Mouse (Mus musculus): ENCODE results near the gene Sez6. TPM values are rescaled to one million over a fixed set of nuclear protein-coding genes. Genes with fewer than 3 reads are reported as not detected.

Sez6 gene
- total and polyA plus RNA-seq, 2 experiments = not detected

- TF ChIP-seq POLR2A (IDR thresholded peaks at IDR 0.05; ENCODE audit: extremely low read depth, insufficient read depth, low read length) = no peak
- no peak for TF ChIP-seq CTCF (IDR thresholded peaks at IDR 0.05; ENCODE audit: low read depth, low read length)
- H3K79me2 ChIP-seq (ENCODE audit: control insufficient read depth, insufficient read depth, low read length) = peaks cover 15% of the 10 kb centered on the region; the same call in 1 of the 2 replicates
- peaks cover 8% of the 10 kb centered on the region; the same call in 1 of the 2 replicates for H3K36me3 ChIP-seq (ENCODE audit: control insufficient read depth, insufficient read depth, low read length)
- WGBS = 53% methylated on average over 2 of the region's 2 CpGs
- no peak overlapping the region for H3K4me3 ChIP-seq (ENCODE audit: insufficient read depth, low read depth, low read length)
- H3K27ac ChIP-seq (replicated peaks; ENCODE audit: insufficient read depth, low read depth, low read length) = peak overlapping the region; percentile 60
- no peaks in the 10 kb centered on the region for H3K27me3 ChIP-seq (ENCODE audit: control insufficient read depth, insufficient read depth, low read length)
- DNase-seq (ENCODE audit: extremely low read depth, low read depth, low spot score) = peak; percentile 43
- H3K9ac ChIP-seq (ENCODE audit: low read depth, low read length) = no peak overlapping the region
- peaks cover 23% of the 10 kb centered on the region for H3K4me1 ChIP-seq (ENCODE audit: control insufficient read depth, insufficient read depth, low read length)
Measured at GRCm38 (mm10) chr11:77894967-77895366, 35.6 kb upstream of the Sez6 start.

GRCm38 (mm10) chr11:77896011-77896410 is 34.6 kb upstream of the Sez6 start:
- DNase-seq (ENCODE audit: extremely low read depth, low read depth, low spot score) = no peak

GRCm38 (mm10) chr11:77896480-77896819 is 34.1 kb upstream of the Sez6 start:
- WGBS = 69% methylated on average over 6 of the region's 6 CpGs
- TF ChIP-seq CTCF (IDR thresholded peaks at IDR 0.05; ENCODE audit: low read depth, low read length) = no peak
- TF ChIP-seq POLR2A (IDR thresholded peaks at IDR 0.05; ENCODE audit: extremely low read depth, insufficient read depth, low read length) = no peak

More at GRCm38 (mm10) chr11:77896011-77896410, 34.6 kb upstream of the Sez6 start:
- WGBS = 88% methylated on average over 9 of the region's 9 CpGs
- Histone ChIP-seq H3K36me3 (ENCODE audit: control insufficient read depth, insufficient read depth, low read length) (peaks cover 3% of the 10 kb centered on the region; the same call in 1 of the 2 replicates), H3K27me3 (ENCODE audit: control insufficient read depth, insufficient read depth, low read length) (no peaks in the 10 kb centered on the region), H3K4me3 (ENCODE audit: insufficient read depth, low read depth, low read length) (no peak overlapping the region), H3K4me1 (ENCODE audit: control insufficient read depth, insufficient read depth, low read length) (peaks cover 20% of the 10 kb centered on the region), H3K9ac (ENCODE audit: low read depth, low read length) (no peak overlapping the region), H3K27ac (replicated peaks; ENCODE audit: insufficient read depth, low read depth, low read length) (no peak overlapping the region), H3K79me2 (ENCODE audit: control insufficient read depth, insufficient read depth, low read length) (peaks cover 15% of the 10 kb centered on the region; the same call in 1 of the 2 replicates)
- TF ChIP-seq CTCF (IDR thresholded peaks at IDR 0.05; ENCODE audit: low read depth, low read length) (no peak), POLR2A (IDR thresholded peaks at IDR 0.05; ENCODE audit: extremely low read depth, insufficient read depth, low read length) (no peak)

GRCm38 (mm10) chr11:77896820-77897805 is 33.5 kb upstream of the Sez6 start:
- Histone ChIP-seq H3K9ac (ENCODE audit: low read depth, low read length) (no peak overlapping the region), H3K4me1 (ENCODE audit: control insufficient read depth, insufficient read depth, low read length) (peaks cover 22% of the 10 kb centered on the region), H3K27me3 (ENCODE audit: control insufficient read depth, insufficient read depth, low read length) (no peaks in the 10 kb centered on the region), H3K4me3 (ENCODE audit: insufficient read depth, low read depth, low read length) (no peak overlapping the region), H3K27ac (replicated peaks; ENCODE audit: insufficient read depth, low read depth, low read length) (no peak overlapping the region), H3K79me2 (ENCODE audit: control insufficient read depth, insufficient read depth, low read length) (peaks cover 12% of the 10 kb centered on the region; the same call in 1 of the 2 replicates), H3K36me3 (ENCODE audit: control insufficient read depth, insufficient read depth, low read length) (no peaks in the 10 kb centered on the region)
- DNase-seq (ENCODE audit: extremely low read depth, low read depth, low spot score) = no peak
- no peak for TF ChIP-seq CTCF (IDR thresholded peaks at IDR 0.05; ENCODE audit: low read depth, low read length)
- no peak for TF ChIP-seq POLR2A (IDR thresholded peaks at IDR 0.05; ENCODE audit: extremely low read depth, insufficient read depth, low read length)
- WGBS = 70% methylated on average over 23 of the region's 23 CpGs

More at GRCm38 (mm10) chr11:77896480-77896819, 34.1 kb upstream of the Sez6 start:
- Histone ChIP-seq H3K4me1 (ENCODE audit: control insufficient read depth, insufficient read depth, low read length) (peaks cover 21% of the 10 kb centered on the region), H3K9ac (ENCODE audit: low read depth, low read length) (no peak overlapping the region), H3K79me2 (ENCODE audit: control insufficient read depth, insufficient read depth, low read length) (peaks cover 15% of the 10 kb centered on the region; the same call in 1 of the 2 replicates), H3K27ac (replicated peaks; ENCODE audit: insufficient read depth, low read depth, low read length) (no peak overlapping the region), H3K27me3 (ENCODE audit: control insufficient read depth, insufficient read depth, low read length) (no peaks in the 10 kb centered on the region), H3K36me3 (ENCODE audit: control insufficient read depth, insufficient read depth, low read length) (no peaks in the 10 kb centered on the region), H3K4me3 (ENCODE audit: insufficient read depth, low read depth, low read length) (no peak overlapping the region)
- no peak for DNase-seq (ENCODE audit: extremely low read depth, low read depth, low spot score)

GRCm38 (mm10) chr11:77900187-77900586 is 30.4 kb upstream of the Sez6 start:
- TF ChIP-seq CTCF (IDR thresholded peaks at IDR 0.05; ENCODE audit: low read depth, low read length) (no peak), POLR2A (IDR thresholded peaks at IDR 0.05; ENCODE audit: extremely low read depth, insufficient read depth, low read length) (no peak)
- WGBS = 29% methylated on average over 3 of the region's 3 CpGs
- H3K27me3 ChIP-seq (ENCODE audit: control insufficient read depth, insufficient read depth, low read length) = no peaks in the 10 kb centered on the region
- no peaks in the 10 kb centered on the region for H3K36me3 ChIP-seq (ENCODE audit: control insufficient read depth, insufficient read depth, low read length)
- peak overlapping the region; percentile 92 for H3K27ac ChIP-seq (replicated peaks; ENCODE audit: insufficient read depth, low read depth, low read length)
- no peaks in the 10 kb centered on the region for H3K79me2 ChIP-seq (ENCODE audit: control insufficient read depth, insufficient read depth, low read length)
- H3K9ac ChIP-seq (ENCODE audit: low read depth, low read length) = no peak overlapping the region
- peak; percentile 91 for DNase-seq (ENCODE audit: extremely low read depth, low read depth, low spot score)
- H3K4me1 ChIP-seq (ENCODE audit: control insufficient read depth, insufficient read depth, low read length) = peaks cover 17% of the 10 kb centered on the region
- H3K4me3 ChIP-seq (ENCODE audit: insufficient read depth, low read depth, low read length) = no peak overlapping the region

Data from liver, adult 2 months (tissue).